Mouse (Mus musculus) urinary bladder, adult 2 months (tissue): ENCODE data around the gene Pecr. TPM values are rescaled to one million over a fixed set of nuclear protein-coding genes. Genes with fewer than 3 reads are reported as not detected.

Experiments used
- polyA plus RNA-seq: library from polyadenylated mRNA; depleted of rRNA; stranded (reverse); fragments of >200 nt; gene quantifications from 2 replicates; pipeline ENCODE4 v1.2.3, GENCODE M21; 2012; rRNA removed

Pecr gene
- polyA plus RNA-seq, 1 experiment: 16.5 TPM

Other genes starting within 250 kb of the Pecr start
- 23.3 and 30.0 TPM in 2 replicates for gene Mreg, start 72.0 kb downstream of the Pecr start, polyA plus RNA-seq
- gene Tmem169, start 55 bp upstream of the Pecr start, polyA plus RNA-seq: 0.15 and 0.21 TPM in 2 replicates
- 17.8 and 18.4 TPM in 2 replicates for gene Xrcc5, start 23.1 kb upstream of the Pecr start, polyA plus RNA-seq